In genomic region chr17:26999996-27000395, GRCm38 (mm10) we compare ENCODE assay signal across 8 mouse cellular contexts. TPM values are rescaled to one million over a fixed set of nuclear protein-coding genes. Genes with fewer than 3 reads are reported as not detected.
DNase-seq lines count a peak whose midpoint lies in the region; ATAC-seq and TF ChIP-seq lines count a peak whose summit lies in the region.

No protein-coding gene starts in this region.

- no peak for DNase-seq in frontal cortex, postnatal 36 days (ENCODE audit: low spot score in 2 of 2)
- DNase-seq in midbrain, postnatal 0 days (ENCODE audit: low spot score) = peak; percentile 28
- no peak for DNase-seq in left cerebral cortex, postnatal 25 days (ENCODE audit: low spot score in 2 of 2)
- no peak for DNase-seq in cerebellum, postnatal 4 days (ENCODE audit: low spot score in 2 of 2)

- WGBS in midbrain, postnatal 0 days = 81% methylated on average over 12 of the region's 12 CpGs
- WGBS in midbrain, embryonic 13.5 days = 84% methylated on average over 12 of the region's 12 CpGs
- WGBS in olfactory bulb, adult 2 months = 25% methylated on average over 12 of the region's 12 CpGs

- no peak for TF ChIP-seq POLR2A in olfactory bulb, adult 2 months (IDR thresholded peaks at IDR 0.05; ENCODE audit: insufficient read depth, low read depth, low read length)

- no peak for TF ChIP-seq CTCF in midbrain, postnatal 0 days (IDR thresholded peaks at IDR 0.05)
- no peak for TF ChIP-seq CTCF in olfactory bulb, adult 2 months (IDR thresholded peaks at IDR 0.05; ENCODE audit: insufficient read depth, low read depth, low read length)

- peak; percentile 62; the same call in 1 of the 2 replicates for ATAC-seq in frontal cortex, adult (ENCODE audit: low TSS enrichment)
- no peak for ATAC-seq in midbrain, postnatal 0 days (ENCODE audit: low FRiP score)
- no peak for ATAC-seq in midbrain, embryonic 13.5 days
- ATAC-seq in inflammation-experienced regulatory T-cells, adult 6 months = peak; percentile 77

- H3K4me1 ChIP-seq in midbrain, postnatal 0 days (ENCODE audit: insufficient read depth, low read length) = no peaks in the 10 kb centered on the region
- H3K4me1 ChIP-seq in midbrain, embryonic 13.5 days (replicated peaks) = no peaks in the 10 kb centered on the region
- peaks cover 38% of the 10 kb centered on the region for H3K4me1 ChIP-seq in olfactory bulb, adult 2 months (ENCODE audit: control insufficient read depth, insufficient read depth, low read length)

- no peaks in the 10 kb centered on the region for H3K9me3 ChIP-seq in midbrain, postnatal 0 days (ENCODE audit: low read length)
- no peaks in the 10 kb centered on the region for H3K9me3 ChIP-seq in midbrain, embryonic 13.5 days

- no peak overlapping the region for H3K27ac ChIP-seq in midbrain, postnatal 0 days (ENCODE audit: low read depth, low read length)
- no peak overlapping the region for H3K27ac ChIP-seq in midbrain, embryonic 13.5 days
- peak overlapping the region; percentile 92 for H3K27ac ChIP-seq in olfactory bulb, adult 2 months (ENCODE audit: insufficient read depth, low read depth, low read length)

- intact Hi-C loops in left cerebral cortex, postnatal 25 days (cut with DNase I) = no loop called here

- H3K36me3 ChIP-seq in midbrain, postnatal 0 days (ENCODE audit: insufficient read depth, low read length) = no peaks in the 10 kb centered on the region
- no peaks in the 10 kb centered on the region for H3K36me3 ChIP-seq in midbrain, embryonic 13.5 days

- H3K4me3 ChIP-seq in midbrain, postnatal 0 days (ENCODE audit: low read depth, low read length) = no peak overlapping the region
- no peak overlapping the region for H3K4me3 ChIP-seq in midbrain, embryonic 13.5 days (replicated peaks)
- H3K4me3 ChIP-seq in olfactory bulb, adult 2 months (ENCODE audit: insufficient read depth, low read depth, low read length) = peak overlapping the region; percentile 9

- no peak overlapping the region for H3K4me2 ChIP-seq in midbrain, postnatal 0 days (ENCODE audit: low read depth, low read length, poor library complexity, severe bottlenecking)
- H3K4me2 ChIP-seq in midbrain, embryonic 13.5 days (replicated peaks) = no peak overlapping the region

- H3K27me3 ChIP-seq in midbrain, postnatal 0 days (ENCODE audit: insufficient read depth, low read length) = no peaks in the 10 kb centered on the region
- H3K27me3 ChIP-seq in midbrain, embryonic 13.5 days = no peaks in the 10 kb centered on the region

- no peak overlapping the region for H3K9ac ChIP-seq in midbrain, postnatal 0 days (replicated peaks; ENCODE audit: low read length, poor library complexity, severe bottlenecking)
- no peak overlapping the region for H3K9ac ChIP-seq in midbrain, embryonic 13.5 days (replicated peaks)

RNA-seq across cellular contexts. Expression of gene Zbtb9, which starts 27.0 kb away (rescaled TPM):
- 16.1 and 19.4 TPM in 2 replicates for total RNA-seq in midbrain, postnatal 0 days (2014; rRNA removed)
- 6.6 and 6.7 TPM in 2 replicates for polyA plus RNA-seq in midbrain, postnatal 0 days (2015; fragmentation: Nextera tagmentation; extraction: Ambion mirVana)
- 18.9 and 20.8 TPM in 2 replicates for polyA plus RNA-seq in midbrain, embryonic 13.5 days (2015; fragmentation: Nextera tagmentation; extraction: Ambion mirVana)
- polyA plus RNA-seq in inflammation-experienced regulatory T-cells, adult 6 months (2017; shearing (Covaris generic)) = 10 to 100 TPM in 1 of 3 experiments, 1 to 10 TPM in 2; 9.0 to 11.1 (median 9.3) TPM
- polyA plus RNA-seq in olfactory bulb, adult 2 months (2012; ENCODE audit: insufficient read depth, insufficient read length, low replicate concordance, missing spikeins) = 109 TPM in 1 of 2 replicates, not detected in the other
- total RNA-seq in left cerebral cortex, postnatal 25 days (2021) = 10 to 100 TPM; 17.7 to 18.8 TPM

RNA-seq across cellular contexts. Expression of gene Bak1, which starts 28.8 kb away (rescaled TPM):
- 57.3 and 82.4 TPM in 2 replicates for total RNA-seq in midbrain, postnatal 0 days (2014; rRNA removed)
- 3.9 and 5.3 TPM in 2 replicates for polyA plus RNA-seq in midbrain, postnatal 0 days (2015; fragmentation: Nextera tagmentation; extraction: Ambion mirVana)
- 2.4 and 3.1 TPM in 2 replicates for polyA plus RNA-seq in midbrain, embryonic 13.5 days (2015; fragmentation: Nextera tagmentation; extraction: Ambion mirVana)
- polyA plus RNA-seq in inflammation-experienced regulatory T-cells, adult 6 months (2017; shearing (Covaris generic)) = 10 to 100 TPM in 1 of 3 experiments, 1 to 10 TPM in 2; 5.1 to 23.3 (median 6.8) TPM
- polyA plus RNA-seq in olfactory bulb, adult 2 months (2012; ENCODE audit: insufficient read depth, insufficient read length, low replicate concordance, missing spikeins) = not detected in 2 replicates
- 10 to 100 TPM; 17.0 to 17.8 TPM for total RNA-seq in left cerebral cortex, postnatal 25 days (2021)

RNA-seq across cellular contexts. Expression of gene Itpr3, which starts 57.1 kb away (rescaled TPM):
- 4.5 and 4.7 TPM in 2 replicates for total RNA-seq in midbrain, postnatal 0 days (2014; rRNA removed)
- 0.39 and 0.90 TPM in 2 replicates for polyA plus RNA-seq in midbrain, postnatal 0 days (2015; fragmentation: Nextera tagmentation; extraction: Ambion mirVana)
- 0.68 and 1.3 TPM in 2 replicates for polyA plus RNA-seq in midbrain, embryonic 13.5 days (2015; fragmentation: Nextera tagmentation; extraction: Ambion mirVana)
- 1 to 10 TPM; 3.9 to 8.2 (median 7.1) TPM for polyA plus RNA-seq in inflammation-experienced regulatory T-cells, adult 6 months (2017; shearing (Covaris generic))
- polyA plus RNA-seq in olfactory bulb, adult 2 months (2012; ENCODE audit: insufficient read depth, insufficient read length, low replicate concordance, missing spikeins) = not detected in 2 replicates
- 1 to 10 TPM; 1.9 to 2.0 TPM for total RNA-seq in left cerebral cortex, postnatal 25 days (2021)

RNA-seq across cellular contexts. Expression of gene Syngap1, which starts 58.9 kb away (rescaled TPM):
- 77.0 and 90.3 TPM in 2 replicates for total RNA-seq in midbrain, postnatal 0 days (2014; rRNA removed)
- polyA plus RNA-seq in midbrain, postnatal 0 days (2015; fragmentation: Nextera tagmentation; extraction: Ambion mirVana) = 3.6 and 6.1 TPM in 2 replicates
- 5.0 and 6.2 TPM in 2 replicates for polyA plus RNA-seq in midbrain, embryonic 13.5 days (2015; fragmentation: Nextera tagmentation; extraction: Ambion mirVana)
- not detected for polyA plus RNA-seq in inflammation-experienced regulatory T-cells, adult 6 months (2017; shearing (Covaris generic))
- 50.4 and 503 TPM in 2 replicates for polyA plus RNA-seq in olfactory bulb, adult 2 months (2012; ENCODE audit: insufficient read depth, insufficient read length, low replicate concordance, missing spikeins)
- total RNA-seq in left cerebral cortex, postnatal 25 days (2021) = 100 to 1,000 TPM; 492 TPM

Comparison
In these comparisons a context has a peak if more than half of its experiments do, and no peak if none do; other contexts are left out.
1. ATAC-seq: peak in frontal cortex, adult (single experiment) and inflammation-experienced regulatory T-cells, adult 6 months (single experiment); none in midbrain, postnatal 0 days (single experiment) and midbrain, embryonic 13.5 days (single experiment).